Mouse (Mus musculus): Measurements from ENCODE around the gene Serinc5.

- TF ChIP-seq CTCF (IDR thresholded peaks at IDR 0.05; ENCODE audit: borderline replicate concordance, insufficient read depth, low read length) (no peak), POLR2A (IDR thresholded peaks at IDR 0.05; ENCODE audit: low read depth, low read length) (no peak)
These were observed 21.6 kb upstream of the Serinc5 start for GRCm38 (mm10) chr13:92589255-92589654.
